Mouse (Mus musculus): ENCODE results near the gene Gm29427.

Gene Gm29427

DNA sequence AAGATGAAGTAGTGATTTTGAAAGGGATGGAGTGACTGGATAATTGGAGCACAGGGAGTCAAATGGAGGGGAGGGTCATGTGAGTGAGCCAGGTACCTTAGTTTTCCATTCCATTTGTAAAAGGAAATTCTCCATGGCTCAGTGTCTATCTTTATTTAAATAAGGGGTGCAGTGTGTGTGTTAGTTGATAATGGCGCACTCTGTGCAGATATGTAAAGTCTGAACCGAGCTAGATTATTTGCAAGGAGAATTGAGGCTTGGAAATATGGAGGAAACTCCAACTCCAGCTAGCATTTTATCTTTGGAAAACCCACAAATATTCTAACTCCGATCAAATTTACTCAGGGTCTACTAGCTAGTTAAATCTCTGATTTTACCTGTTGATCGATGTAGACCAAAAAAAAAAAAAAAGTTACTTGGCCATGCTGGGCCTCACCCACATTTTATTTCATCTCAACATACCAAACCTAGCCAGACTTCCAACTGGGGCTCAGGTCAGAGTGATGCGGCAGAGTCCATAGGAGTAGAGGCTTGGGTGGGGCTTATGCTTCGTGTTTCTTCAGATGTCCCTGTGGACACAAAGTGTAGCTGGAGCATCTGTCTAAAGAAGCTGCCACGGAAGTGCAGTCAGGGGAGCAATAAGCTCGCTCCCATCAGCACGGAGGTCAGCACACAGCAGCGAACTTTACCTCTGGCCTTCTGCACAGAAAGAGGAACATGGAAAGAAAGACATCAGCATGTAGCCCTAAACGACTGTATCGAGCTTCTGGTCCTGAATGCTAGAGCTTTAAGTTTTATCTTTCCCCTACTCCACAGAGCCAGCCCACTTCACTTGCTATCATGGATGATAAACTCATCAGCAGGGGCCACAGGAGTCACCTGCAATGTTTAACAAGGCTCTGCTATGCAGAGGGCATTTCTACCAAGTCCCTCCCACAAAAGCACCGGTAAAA is 17.4 kb upstream of the Gm29427 start:
- no peak for DNase-seq (ENCODE audit: low read depth, low spot score)

DNA sequence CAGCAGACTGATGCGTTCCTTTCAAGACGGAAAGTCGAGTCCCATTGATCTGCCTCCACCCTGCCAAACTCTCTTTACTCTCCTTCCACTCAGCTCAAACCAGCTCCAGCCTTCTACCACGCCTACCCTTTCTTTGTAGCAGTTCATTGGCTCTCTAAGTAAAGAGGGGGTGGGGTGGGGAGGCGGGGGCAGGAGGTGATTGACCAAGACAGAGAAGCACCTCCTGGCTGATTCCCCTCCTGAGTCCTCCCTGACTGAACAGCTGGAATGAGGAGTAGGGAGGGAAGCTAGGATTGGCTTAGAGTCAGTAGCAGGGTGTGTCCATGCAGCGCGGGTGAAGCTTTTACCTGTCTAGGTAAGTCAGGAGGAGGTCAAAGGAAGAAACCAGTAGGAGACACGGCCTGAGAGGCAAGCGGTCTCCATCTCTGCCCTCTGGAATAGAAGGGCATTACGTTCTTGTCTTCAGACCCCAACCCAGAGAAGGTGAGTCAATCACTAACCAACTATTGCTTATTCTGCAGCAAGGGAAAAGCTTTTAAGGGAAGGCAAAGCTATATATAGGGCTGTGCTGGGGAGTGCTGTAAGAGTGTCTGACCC is 16.2 kb upstream of the Gm29427 start, which contains the start of gene AA986860:
AA986860 (plus strand) TSS at position 236 of the 597 bp plus-strand sequence.
- no peak for DNase-seq (ENCODE audit: low read depth, low spot score)

DNA sequence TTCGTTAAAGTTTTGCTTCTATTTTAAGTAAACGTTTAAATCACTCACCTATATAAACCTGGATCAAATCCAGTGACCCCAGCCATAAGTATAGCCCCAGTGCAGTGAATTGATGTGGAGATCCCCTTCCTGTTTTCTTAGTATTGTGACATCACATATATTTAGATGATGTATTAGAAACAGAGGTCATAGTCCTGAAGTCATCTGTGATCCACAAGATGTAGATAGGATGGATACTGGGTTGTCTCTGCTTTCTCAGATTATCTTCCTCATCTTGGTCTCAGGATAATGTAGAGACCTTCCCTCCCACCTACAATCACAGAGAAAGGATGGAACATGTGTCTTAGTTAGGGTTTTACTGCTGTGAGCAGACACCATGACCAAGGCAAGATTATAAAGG is 13.6 kb upstream of the Gm29427 start, which contains the start of gene Pfkfb2:
Pfkfb2 (minus strand) TSS at position 101 of the 400 bp plus-strand sequence.
- no peak for DNase-seq (ENCODE audit: low read depth, low spot score)

DNA sequence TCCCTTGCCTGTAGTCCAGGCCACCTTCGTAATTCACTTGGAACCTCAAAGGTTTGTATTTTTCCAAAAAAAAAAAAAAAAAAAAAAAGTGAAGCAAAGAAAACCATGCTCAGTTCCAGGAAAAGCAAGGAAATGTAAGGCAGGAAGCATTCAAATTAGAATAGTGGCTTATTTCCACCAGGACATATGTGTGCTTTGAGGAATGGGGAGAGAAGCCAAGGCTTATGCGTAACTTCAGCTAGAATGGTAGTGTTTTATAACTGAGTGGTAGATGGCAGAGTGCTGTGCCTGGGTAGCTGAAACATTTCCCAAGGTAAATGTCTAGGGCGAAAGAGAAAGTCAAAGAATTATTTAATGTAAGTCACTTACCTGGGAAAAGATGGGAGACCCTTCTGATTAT is 13.1 kb upstream of the Gm29427 start:
- DNase-seq (ENCODE audit: low read depth, low spot score) = no peak

DNA sequence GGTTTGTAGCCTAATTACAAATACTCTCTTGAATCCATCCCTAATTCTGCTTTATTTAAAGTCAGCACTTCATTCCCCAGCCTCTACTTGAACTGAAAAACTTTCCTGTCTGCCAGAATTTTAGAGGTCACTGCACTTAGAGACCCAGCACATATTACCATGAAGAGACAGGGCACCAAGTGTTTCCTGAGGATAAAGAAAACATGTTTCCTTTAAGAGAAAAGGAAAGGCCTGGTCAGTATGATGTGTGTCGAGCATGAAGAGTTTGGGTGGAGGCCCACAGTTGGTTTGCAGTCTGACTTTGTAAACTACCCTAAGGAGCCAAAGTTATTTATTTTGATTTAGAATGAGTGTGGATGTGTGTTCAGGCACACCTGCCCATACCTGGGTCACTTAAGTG is 12.5 kb upstream of the Gm29427 start:
- DNase-seq (ENCODE audit: low read depth, low spot score) = no peak

DNA sequence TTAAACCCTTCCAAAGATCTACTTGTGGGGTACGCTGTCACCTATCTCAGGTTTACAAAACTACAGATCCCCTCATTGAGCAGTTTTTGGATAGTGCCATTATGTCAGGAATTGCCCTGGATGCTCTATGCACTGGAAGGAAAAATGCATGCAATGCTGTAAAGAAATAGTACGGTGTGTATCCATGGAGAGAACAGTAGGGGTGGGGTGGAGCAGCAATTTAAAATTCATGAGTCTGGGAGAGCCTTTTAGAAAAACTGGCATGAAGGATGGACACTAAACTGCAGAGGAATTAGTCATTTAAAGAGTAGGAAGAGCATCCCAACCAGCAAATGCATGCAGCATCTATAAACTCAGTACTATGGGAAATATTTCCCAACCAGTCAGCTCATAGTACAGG is 10.8 kb upstream of the Gm29427 start:
- no peak for DNase-seq (ENCODE audit: low read depth, low spot score)

DNA sequence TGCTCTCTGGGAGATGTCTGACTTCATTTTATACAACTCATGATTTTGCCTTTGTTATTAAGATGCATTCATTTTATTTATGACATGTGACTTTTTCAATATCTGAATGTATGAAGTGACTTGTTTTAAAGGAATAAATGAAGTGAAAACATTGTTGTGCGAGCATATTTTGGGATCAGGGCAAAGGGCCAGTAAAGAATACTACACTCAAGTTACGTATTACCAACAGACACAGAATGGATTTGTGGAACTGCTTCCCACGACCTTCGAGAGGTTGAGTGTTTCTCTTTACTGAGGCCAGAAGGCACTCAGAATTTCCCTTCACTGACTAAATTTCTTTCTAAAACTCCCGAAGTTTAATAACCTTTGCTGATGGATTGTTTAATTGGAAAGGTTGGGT is 8.6 kb upstream of the Gm29427 start:
- DNase-seq (ENCODE audit: low read depth, low spot score) = no peak

DNA sequence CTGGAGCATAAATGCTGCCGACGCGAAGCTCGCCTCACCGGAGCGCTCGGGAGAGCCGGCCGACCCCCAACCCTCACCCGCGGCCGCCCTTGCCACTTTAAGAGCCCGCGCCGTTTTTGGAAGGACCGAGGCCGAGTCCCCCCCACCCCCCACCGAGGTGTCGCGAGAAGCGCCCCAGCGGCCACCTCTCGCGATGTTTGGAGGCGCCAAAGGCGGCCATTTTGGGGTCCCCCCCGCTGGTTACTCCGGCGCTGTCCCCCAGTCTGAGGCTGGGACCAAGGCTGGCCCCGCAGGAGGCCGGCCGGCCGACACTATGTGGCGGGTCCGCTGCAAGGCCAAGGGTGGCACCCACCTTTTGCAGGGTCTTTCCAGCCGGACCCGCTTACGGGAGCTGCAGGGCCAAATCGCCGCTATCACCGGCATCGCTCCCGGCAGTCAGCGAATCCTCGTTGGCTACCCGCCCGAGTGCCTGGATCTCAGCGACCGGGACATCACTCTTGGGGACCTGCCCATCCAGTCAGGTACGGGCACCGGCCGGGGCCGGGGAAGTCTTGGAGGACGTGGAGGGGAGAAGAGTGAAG is 1.8 kb upstream of the Gm29427 start, which contains the start of gene Yod1:
Yod1 (plus strand) TSS at position 37 of the 581 bp plus-strand sequence.
- peak; percentile 94 for DNase-seq (ENCODE audit: low read depth, low spot score)

DNA sequence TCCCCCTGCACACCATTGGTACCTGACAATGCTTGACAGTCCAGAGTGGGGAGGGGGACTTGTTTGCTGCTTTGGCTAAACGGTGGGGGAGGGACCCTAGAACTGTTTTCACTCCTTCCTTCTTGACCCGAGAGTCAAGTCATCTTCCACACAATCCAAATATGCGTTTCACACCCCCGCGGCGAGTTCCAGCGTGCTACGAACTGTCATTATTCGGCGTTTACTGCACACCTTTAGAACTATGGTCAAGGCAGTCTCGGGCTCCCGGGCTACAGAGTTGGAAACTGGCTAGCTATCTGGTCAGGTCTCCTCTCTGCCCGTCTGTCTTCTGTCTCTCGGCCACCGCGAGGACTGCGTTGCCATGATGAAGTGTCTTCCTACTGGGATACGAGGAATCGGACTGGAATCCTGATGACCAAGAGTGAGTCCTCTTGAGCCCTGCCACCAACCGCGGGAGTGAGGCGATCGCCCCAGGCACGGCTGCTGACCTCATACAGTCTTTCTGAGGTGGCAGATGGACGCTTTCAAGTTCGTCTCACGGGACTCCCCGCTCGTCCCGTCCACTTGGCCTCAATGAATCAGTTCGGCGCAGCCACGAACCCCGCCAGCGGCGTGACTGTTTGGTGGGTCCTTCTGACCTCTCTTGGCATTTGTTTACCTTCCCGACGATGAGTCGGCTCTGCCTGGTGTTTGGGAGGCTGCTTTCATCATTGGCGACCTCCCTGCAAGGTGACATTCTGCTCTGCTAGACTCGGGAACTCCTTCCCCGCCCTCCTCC is 1.1 kb upstream of the Gm29427 start:
- DNase-seq (ENCODE audit: low read depth, low spot score) = peak; percentile 47

DNA sequence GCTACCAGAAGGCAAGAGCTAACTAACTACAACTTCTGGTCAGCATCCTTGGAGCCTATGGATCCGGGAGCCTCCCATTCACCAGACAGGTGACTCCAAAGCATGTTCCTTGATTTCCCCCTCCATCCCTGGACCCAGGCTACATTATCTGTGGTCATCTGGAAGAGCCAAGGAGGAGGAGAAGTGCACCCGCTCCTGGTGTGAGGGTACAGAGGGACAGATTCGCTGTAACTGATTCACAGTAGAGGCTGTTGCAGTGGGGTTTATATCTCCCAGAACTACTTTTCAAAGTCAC is 566 bp upstream of the Gm29427 start:
- DNase-seq (ENCODE audit: low read depth, low spot score) = no peak

DNA sequence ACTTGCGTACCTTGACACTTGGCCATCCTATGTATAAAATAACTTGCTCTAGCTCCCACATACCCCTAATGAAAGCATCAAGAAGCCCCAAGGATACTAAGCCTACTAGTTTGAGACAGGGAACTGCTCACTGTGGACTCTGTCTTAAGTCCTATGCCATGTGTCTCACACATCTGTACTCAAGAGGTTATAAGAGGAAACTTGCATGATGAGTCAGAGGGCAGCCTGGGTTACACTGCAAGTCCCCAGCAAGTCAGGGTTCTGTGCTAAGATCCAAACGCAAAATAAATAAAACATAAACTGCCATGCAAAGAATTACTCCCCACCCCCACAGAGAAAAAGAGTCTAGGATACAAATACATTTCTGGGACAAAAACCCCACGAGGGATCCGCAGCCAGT is 1.6 kb downstream of the Gm29427 start:
- DNase-seq (ENCODE audit: low read depth, low spot score) = peak; percentile 1

DNA sequence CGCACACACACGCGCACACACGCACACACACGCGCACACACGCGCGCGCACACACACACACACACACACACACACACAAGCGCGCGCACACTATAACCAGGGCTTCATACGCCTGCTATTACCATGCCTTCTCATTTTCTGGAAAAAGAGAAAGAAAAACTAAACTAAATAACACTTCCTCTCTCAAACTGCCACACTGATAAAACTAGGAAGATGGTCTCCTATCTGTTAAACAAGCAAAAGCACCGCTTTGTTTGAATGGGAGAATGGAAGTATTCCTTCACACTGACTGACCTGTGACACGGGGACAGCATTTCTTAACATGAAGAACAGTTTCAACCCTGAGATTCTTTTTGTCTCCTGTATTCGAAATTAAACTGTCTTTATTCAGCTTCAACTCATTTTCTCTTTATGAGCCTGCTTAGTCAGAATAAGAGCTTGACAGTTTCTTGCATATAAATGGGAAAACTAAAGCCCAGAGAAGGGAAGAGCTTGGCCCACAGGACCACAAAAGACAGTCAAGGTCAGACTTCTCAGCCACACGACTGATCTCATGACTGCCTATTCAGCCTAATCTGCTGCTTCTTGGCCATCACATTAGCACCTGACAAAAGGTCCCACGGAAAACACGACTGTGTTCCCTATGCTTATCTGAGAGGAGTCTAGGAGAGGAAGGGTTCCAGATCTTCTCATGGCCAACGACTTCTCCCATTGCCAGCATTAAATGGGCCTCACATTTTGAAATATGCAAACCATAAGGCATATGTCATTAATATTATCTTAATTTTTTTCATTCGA is 5.1 kb downstream of the Gm29427 start:
- DNase-seq (ENCODE audit: low read depth, low spot score) = no peak

DNA sequence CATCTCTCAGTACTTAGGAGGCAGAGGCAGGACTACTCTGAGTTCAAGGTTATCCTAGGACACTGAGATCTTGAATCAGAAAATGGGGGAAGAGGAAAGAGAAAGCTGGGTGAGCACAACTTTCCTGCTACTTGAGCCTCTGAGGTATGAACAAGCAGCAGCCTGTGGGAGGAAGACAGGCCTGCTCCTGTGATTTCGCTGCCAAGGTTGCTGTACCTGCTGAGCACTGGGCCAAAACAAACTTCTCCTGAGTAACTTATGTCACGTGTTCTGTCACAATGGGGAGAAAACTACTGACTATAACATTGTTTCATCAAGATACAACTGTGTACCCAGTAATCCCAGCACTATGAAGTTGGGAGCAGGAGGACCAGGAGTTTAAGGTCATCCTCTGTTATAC is 12.0 kb downstream of the Gm29427 start:
- DNase-seq (ENCODE audit: low read depth, low spot score) = no peak

DNA sequence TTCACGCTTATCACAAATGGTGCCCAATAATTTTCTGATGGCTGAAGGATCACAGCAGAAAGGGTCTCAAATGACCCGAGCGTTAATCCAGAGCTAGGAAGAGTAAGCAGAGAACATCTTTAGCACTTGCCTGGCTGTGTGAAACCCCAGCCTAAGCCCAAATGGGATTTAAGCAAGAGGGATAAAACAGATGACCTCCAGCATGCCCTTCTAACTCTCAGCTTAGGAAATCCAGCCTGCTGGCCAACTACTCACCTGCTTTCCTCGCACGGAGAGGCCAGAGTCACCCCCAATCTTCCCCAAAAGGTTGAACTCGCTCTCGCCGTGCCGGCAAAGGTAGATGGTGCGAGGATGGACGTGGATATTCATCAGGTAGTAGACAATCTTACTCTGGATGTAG is 13.6 kb downstream of the Gm29427 start:
- no peak for DNase-seq (ENCODE audit: low read depth, low spot score)

DNA sequence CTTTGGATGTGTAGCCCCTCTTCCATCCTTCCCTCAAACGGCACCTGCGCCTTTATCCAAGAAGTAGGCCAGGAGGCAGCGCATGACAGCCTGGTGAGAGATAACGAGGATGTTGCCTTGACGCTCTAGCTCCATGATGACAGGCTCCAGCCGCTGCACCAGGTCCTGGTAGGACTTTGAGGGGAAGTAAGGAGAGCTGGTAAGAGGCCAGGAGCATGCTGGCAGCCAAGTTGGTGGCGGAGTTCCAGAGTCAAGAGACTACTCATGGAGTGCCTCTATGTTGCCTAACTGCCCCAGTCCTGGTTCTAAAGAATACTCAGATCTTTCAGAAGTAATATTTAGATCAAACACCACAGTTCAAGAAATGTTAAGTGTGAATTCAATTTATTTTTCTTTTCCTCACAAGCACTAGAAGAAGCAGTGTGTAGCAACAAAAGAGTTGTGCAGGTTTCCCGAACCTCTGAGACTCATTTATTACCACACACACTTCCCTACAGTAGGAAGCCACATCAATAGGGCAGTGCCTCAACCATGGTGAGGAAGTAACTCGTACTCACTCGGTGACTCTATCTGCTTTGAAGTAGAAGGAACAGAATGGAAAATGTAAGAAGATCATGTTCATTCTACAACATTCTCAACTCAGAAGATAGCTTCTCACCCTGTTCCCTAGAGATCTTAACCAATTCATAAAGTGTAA is 15.5 kb downstream of the Gm29427 start:
- peak; percentile 4 for DNase-seq (ENCODE audit: low read depth, low spot score)

DNA sequence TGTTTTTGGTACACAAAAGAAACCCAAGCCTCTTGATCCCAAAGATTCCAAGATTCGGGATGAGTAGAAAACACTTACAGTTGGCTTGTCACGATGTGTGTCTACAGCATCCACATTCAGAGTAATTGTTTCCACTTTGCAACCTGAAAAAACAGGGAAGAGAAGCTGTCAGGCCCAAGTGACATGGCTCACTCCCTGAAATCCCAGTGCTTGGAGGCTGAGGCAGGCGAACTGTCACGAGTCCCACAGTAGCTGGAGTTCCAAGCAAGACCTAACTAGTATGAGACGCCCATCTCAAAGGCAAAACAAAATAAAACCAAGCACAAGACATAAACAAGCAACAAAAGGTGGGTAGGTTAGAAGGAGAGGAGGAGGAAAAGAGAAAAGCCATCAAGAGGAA is 17.0 kb downstream of the Gm29427 start:
- no peak for DNase-seq (ENCODE audit: low read depth, low spot score)

DNA sequence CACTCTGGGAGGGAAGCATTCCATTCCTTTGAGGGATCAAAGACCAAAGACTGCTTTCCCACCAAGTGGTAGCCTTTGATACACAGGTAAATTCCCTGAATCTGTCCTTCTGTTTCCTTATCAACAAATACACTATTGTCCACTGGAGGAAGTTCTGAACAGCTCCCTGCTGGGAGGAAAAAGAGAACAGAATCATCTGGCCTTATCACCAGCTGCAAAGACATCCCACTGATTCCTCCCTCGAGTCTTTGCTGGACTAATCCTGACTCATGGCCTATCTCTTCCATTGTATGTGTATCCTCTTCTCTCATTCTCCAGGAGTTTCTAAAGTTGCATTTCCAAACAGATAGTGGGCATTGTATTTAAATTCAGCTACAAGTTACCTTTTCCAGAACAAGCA is 31.7 kb downstream of the Gm29427 start:
- DNase-seq (ENCODE audit: low read depth, low spot score) = no peak

DNA sequence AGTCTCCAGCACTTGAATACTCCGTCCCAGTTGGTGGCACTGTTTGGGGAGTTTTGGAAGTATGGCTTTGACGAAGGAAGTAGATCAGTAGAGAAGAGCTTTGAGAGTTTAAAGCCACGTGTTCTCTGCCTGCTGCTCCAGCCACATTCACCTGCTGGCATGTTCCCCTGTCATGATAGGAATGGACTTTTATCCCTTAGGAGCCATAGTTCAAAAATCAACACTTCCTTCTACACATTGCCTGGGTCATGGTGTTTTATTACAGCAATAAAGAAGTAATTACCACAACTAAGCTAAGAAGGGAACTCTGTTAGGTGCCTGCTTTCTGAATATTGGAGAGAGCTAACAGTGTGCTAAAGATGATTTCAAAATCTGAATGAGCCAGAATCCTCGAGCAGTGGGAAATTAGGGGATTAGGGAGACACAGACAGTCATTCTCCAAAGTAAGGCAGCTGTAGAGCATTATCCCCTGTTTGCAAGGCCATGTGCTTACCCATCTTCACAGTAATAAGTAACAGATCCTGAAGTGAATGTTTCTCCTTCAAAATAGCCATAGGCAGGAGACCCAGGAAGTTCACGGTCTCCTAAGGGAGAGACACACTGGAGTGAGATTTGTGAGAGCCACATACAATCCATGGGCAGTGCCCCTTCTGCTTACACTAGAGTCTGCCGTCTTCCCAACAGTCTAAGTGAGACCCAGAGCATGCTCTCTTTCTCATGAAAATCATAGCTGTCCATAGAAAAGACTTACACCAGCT is 33.8 kb downstream of the Gm29427 start:
- no peak for DNase-seq (ENCODE audit: low read depth, low spot score)

DNA sequence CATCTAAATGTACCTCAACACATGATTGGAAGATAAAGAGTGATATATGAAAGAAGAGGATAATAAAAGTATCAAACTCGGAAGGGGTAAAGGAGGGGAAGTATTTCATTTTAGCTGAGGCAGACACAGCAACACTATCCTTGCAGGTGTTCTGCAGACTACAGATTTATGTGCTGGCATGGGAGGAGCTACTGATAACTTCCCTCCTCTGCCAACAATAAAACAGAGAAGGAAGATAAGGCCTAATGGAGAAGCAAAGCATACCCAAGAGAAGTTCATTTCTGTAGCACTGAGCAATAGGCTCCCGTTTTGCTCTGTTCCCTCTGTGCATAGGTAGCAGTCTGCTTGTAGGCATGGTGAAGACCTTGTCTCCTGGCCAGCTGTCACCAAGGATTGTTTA is 34.5 kb downstream of the Gm29427 start:
- DNase-seq (ENCODE audit: low read depth, low spot score) = no peak

DNA sequence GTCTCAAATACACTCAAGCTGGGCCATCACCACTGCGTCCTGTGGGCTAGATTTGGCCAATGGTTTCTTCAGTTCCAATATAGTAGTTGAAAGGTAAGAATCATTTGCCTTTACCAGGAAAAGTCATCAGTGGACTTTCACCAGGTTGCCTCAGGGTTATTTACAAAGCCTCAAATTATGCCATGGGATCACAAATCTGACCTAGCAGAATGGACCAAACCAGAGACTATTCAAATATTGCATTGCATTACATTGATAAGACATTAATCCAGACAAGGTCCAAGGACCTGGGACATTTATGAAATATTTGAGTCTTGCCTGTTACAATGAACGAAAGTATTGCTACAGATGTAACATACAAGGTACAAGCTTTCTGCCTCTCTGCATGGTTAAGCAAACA is 37.0 kb downstream of the Gm29427 start:
- no peak for DNase-seq (ENCODE audit: low read depth, low spot score)

Data from CD4-positive, CD25-positive, alpha-beta regulatory T cell, adult 2 months (primary cell).